Mouse (Mus musculus): ENCODE results near the gene Mcpt4. TPM values are rescaled to one million over a fixed set of nuclear protein-coding genes. Genes with fewer than 3 reads are reported as not detected.
"Not testable (repeated sequence)": the region's sequence is repeated elsewhere in the genome, so short reads cannot be mapped to it uniquely, and the experiment has no call there.

Mcpt4 gene
- polyA plus RNA-seq (2015; fragmentation: Nextera tagmentation; extraction: Ambion mirVana), result 0.14 and 0.40 TPM in 2 replicates

DNA sequence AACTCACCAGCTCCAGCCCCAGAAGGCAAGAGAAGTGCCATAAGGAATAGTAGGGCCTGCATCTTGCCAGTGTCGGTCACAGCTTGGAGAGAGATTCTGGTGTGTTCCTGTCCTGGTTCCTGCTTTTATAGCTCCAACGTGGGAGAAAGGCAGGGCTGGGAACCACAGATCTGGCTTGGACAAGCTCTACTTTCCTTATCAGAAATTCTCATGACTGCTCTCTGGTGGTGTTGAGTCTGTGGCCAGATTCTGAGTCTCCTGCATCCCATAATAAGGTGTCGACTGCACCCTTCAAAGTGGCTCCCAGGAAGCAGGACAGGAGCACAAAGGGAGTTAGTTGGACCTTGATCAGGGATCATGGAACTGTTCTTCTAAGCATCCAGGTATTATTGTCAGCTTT is at the start of gene Mcpt4:
Gene Mcpt4, minus strand, starts transcription at position 101 of the 400 bp plus-strand sequence.
- not testable (repeated sequence) for ATAC-seq (ENCODE audit: borderline replicate concordance, extremely low read depth, low FRiP score, low TSS enrichment); H3K27ac ChIP-seq; H3K9ac ChIP-seq; H3K36me3 ChIP-seq; H3K4me2 ChIP-seq; H3K4me1 ChIP-seq; H3K27me3 ChIP-seq; H3K4me3 ChIP-seq; H3K9me3 ChIP-seq
- WGBS, result 71% methylated on average over 3 of the region's 3 CpGs

DNA sequence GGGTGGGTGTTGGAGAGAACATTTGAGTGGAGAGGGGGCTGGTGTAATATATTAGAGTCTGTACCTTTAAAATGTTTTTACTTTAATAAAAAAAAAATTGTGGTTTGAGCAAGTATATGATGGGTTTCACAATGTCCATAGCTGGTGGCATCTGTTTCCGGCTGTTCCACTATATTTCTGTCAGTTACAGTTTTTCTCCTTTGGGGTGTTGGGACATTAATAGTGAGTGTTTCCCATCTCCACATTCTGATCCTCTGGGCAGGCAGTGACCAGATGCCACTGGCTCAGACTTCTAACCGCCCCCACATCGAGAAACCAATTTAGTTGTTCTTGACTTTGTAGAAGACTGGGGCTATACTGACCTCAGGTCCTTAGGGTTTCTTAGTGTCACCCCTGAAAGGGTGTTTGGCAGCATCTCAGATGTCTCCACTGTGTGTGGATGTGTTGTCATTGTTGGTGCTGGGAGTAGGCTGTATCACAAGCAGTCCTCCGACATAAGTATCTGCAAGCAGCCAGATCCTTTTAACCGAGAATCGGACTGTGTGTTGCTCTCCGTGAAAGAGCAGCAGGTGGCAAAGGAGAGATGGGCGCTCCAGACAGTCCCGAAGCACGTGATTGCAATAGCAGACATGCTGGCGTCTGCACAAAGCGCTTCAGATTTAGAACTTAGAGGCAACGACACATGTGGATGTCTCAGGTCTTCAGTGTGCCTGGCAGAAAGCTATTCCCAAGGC is 43.5 kb upstream of the Mcpt4 start:
- Histone ChIP-seq H3K4me2 (no peak overlapping the region), H3K9me3 (no peaks in the 10 kb centered on the region), H3K4me3 (no peak overlapping the region), H3K9ac (no peak overlapping the region), H3K36me3 (no peaks in the 10 kb centered on the region), H3K27me3 (no peaks in the 10 kb centered on the region), H3K27ac (no peak overlapping the region), H3K4me1 (no peaks in the 10 kb centered on the region)
- 75% methylated on average over 13 of the region's 13 CpGs for WGBS
- no peak for ATAC-seq (ENCODE audit: borderline replicate concordance, extremely low read depth, low FRiP score, low TSS enrichment)

DNA sequence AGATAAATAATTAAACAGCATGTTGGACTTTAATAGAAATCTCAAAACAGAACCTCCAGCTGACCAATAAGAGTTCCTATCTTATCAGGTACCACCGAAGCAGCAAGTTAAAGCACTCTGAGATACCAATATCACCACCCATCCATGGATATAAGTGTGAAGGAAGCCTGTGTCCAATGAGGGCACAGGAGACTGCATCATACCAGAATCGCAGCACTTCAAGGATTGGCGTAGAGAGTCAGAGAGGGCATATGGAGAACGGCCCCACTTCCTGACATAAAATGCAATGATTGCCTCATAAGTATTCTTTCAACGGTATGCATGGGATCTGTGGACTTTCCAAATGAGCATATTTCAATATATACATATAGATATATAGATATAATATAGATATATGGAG is 42.9 kb upstream of the Mcpt4 start:
- no peak overlapping the region for H3K4me2 ChIP-seq
- no peak overlapping the region for H3K27ac ChIP-seq
- 70% methylated on average over 5 of the region's 5 CpGs for WGBS
- no peak for ATAC-seq (ENCODE audit: borderline replicate concordance, extremely low read depth, low FRiP score, low TSS enrichment)
- H3K27me3 ChIP-seq, result no peaks in the 10 kb centered on the region
- H3K9me3 ChIP-seq, result no peaks in the 10 kb centered on the region
- no peaks in the 10 kb centered on the region for H3K36me3 ChIP-seq
- H3K9ac ChIP-seq, result no peak overlapping the region
- H3K4me3 ChIP-seq, result no peak overlapping the region
- H3K4me1 ChIP-seq, result no peaks in the 10 kb centered on the region

GRCm38 (mm10) chr14:56103452-56103851 is 41.3 kb upstream of the Mcpt4 start:
- no peak for ATAC-seq (ENCODE audit: borderline replicate concordance, extremely low read depth, low FRiP score, low TSS enrichment)
- 53% methylated on average over 3 of the region's 3 CpGs for WGBS
- H3K36me3 ChIP-seq, result no peaks in the 10 kb centered on the region
- no peak overlapping the region for H3K27ac ChIP-seq
- no peaks in the 10 kb centered on the region for H3K4me1 ChIP-seq
- no peaks in the 10 kb centered on the region for H3K27me3 ChIP-seq
- no peak overlapping the region for H3K9ac ChIP-seq
- no peak overlapping the region for H3K4me2 ChIP-seq
- no peak overlapping the region for H3K4me3 ChIP-seq
- no peaks in the 10 kb centered on the region for H3K9me3 ChIP-seq

GRCm38 (mm10) chr14:56102386-56102785 is 40.3 kb upstream of the Mcpt4 start, which contains the start of gene Ctsg:
Gene Ctsg (minus strand): TSS chr14:56102574.
- Histone ChIP-seq H3K4me2 (no peak within 1 kb of the TSS), H3K36me3 (no peaks in the 10 kb centered on the region), H3K4me1 (no peaks in the 10 kb centered on the region), H3K9me3 (no peaks in the 10 kb centered on the region), H3K9ac (no peak within 1 kb of the TSS), H3K27ac (no peak within 1 kb of the TSS), H3K27me3 (no peaks in the 10 kb centered on the region), H3K4me3 (no peak within 1 kb of the TSS)
- whole genome bisulfite sequencing, result 61% methylated on average over 10 of the region's 10 CpGs
- ATAC-seq (ENCODE audit: borderline replicate concordance, extremely low read depth, low FRiP score, low TSS enrichment), result no peak

GRCm38 (mm10) chr14:56098940-56099339 is 36.8 kb upstream of the Mcpt4 start:
- Histone ChIP-seq H3K4me3 (no peak overlapping the region), H3K9me3 (no peaks in the 10 kb centered on the region), H3K27me3 (no peaks in the 10 kb centered on the region), H3K27ac (no peak overlapping the region), H3K4me1 (no peaks in the 10 kb centered on the region), H3K9ac (no peak overlapping the region), H3K4me2 (no peak overlapping the region), H3K36me3 (no peaks in the 10 kb centered on the region)
- 74% methylated on average over 4 of the region's 4 CpGs for WGBS
- ATAC-seq (ENCODE audit: borderline replicate concordance, extremely low read depth, low FRiP score, low TSS enrichment), result no peak

GRCm38 (mm10) chr14:56097597-56097996 is 35.5 kb upstream of the Mcpt4 start:
- Histone ChIP-seq H3K27me3 (no peaks in the 10 kb centered on the region), H3K36me3 (no peaks in the 10 kb centered on the region), H3K4me3 (no peak overlapping the region), H3K9ac (no peak overlapping the region), H3K9me3 (no peaks in the 10 kb centered on the region), H3K27ac (no peak overlapping the region), H3K4me2 (no peak overlapping the region), H3K4me1 (no peaks in the 10 kb centered on the region)
- ATAC-seq (ENCODE audit: borderline replicate concordance, extremely low read depth, low FRiP score, low TSS enrichment), result no peak
- 72% methylated on average over 1 of the region's 1 CpGs for WGBS

DNA sequence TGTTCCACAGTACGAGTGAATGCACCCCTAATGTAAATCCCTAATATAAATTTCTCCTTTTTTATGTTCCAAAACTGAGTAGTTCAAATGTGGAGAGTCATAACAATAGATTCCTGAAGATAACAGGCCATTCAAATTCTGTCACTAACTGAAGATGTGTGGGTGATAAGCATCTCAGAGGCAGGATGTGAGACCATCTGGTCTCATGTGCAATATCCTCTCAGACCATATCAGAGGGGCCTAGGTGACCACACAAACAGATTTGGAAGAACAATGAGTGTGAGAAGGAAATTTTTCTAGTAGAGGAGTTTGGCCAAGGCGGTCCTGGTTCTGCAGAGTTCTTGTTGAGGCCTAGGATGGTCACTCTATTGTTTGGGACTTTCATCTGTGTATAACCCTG is 31.2 kb upstream of the Mcpt4 start:
- Histone ChIP-seq H3K9ac (no peak overlapping the region), H3K36me3 (no peaks in the 10 kb centered on the region), H3K4me2 (no peak overlapping the region), H3K9me3 (no peaks in the 10 kb centered on the region), H3K4me1 (no peaks in the 10 kb centered on the region), H3K4me3 (no peak overlapping the region), H3K27ac (no peak overlapping the region), H3K27me3 (no peaks in the 10 kb centered on the region)
- no peak for ATAC-seq (ENCODE audit: borderline replicate concordance, extremely low read depth, low FRiP score, low TSS enrichment)
- WGBS, result 61% methylated on average over 2 of the region's 2 CpGs

DNA sequence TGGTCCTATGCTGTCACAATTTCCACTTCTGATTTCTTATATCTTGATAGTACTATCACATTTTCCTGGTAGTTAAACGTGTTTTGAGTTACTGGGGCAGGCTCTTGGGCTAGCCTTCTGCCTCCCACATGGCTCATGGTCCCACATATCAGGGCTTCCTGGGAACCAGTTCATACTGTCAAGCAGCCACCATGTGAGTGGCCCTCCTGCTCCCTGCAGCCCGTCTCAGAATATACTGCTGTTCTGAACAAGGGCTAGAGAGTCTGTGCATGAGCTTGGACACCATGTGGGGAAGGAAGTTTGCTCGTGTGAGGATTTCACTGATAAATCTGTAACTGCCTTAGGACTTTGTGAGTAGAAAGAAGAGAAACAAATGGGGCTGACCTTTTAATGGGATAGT is 24.6 kb upstream of the Mcpt4 start:
- H3K27ac ChIP-seq, result no peak overlapping the region
- H3K27me3 ChIP-seq, result no peaks in the 10 kb centered on the region
- no peaks in the 10 kb centered on the region for H3K9me3 ChIP-seq
- H3K4me3 ChIP-seq, result no peak overlapping the region
- no peaks in the 10 kb centered on the region for H3K36me3 ChIP-seq
- H3K4me1 ChIP-seq, result no peaks in the 10 kb centered on the region
- ATAC-seq (ENCODE audit: borderline replicate concordance, extremely low read depth, low FRiP score, low TSS enrichment), result no peak
- WGBS, result 61% methylated on average over 3 of the region's 3 CpGs
- H3K9ac ChIP-seq, result no peak overlapping the region
- H3K4me2 ChIP-seq, result no peak overlapping the region

DNA sequence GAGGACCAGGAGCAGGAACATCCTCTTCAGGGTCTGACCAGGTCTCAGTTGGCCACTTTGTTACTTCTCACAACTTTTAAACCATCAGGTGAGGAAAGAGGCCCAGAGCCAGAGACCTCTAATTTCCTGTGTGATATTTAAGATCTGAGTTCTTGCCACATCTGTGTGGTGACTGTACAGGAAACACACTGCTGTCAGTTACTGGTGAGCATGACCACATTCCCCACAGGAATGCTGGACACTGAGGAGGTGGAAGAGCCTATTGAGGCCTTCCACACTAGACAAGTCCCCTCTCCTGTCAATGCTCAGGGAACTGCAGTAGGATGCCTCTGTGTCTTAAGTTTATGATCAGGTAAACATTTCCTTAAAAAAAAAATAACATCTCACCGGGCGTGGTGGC is 23.1 kb upstream of the Mcpt4 start, which contains the start of gene Mcpt8:
Gene Mcpt8, minus strand, starts transcription at position 107 of the 400 bp plus-strand sequence.
- Histone ChIP-seq H3K27me3 (no peaks in the 10 kb centered on the region), H3K4me2 (no peak within 1 kb of the TSS), H3K4me3 (no peak within 1 kb of the TSS), H3K4me1 (no peaks in the 10 kb centered on the region), H3K9me3 (no peaks in the 10 kb centered on the region), H3K36me3 (no peaks in the 10 kb centered on the region), H3K27ac (no peak within 1 kb of the TSS), H3K9ac (no peak within 1 kb of the TSS)
- ATAC-seq (ENCODE audit: borderline replicate concordance, extremely low read depth, low FRiP score, low TSS enrichment), result no peak
- 98% methylated on average over 2 of the region's 2 CpGs for WGBS

DNA sequence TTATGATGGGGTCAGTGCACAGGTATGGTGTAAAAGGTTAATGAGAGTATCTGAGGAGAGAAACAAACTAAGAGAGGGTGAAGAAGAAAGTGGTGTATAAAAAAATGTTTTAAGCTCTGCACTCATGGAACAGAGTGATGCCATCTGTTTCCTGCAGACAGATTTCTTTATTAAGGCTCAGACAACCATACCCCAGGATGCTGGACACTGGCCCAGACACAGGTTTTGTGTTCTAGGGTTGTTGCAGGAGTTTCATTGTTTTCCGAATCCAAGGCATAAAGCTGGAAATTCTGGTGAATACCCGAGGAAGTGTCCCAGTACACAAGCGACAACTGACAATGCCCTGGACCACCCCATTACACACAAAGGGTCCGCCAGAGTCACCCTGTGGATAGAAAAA is 19.9 kb upstream of the Mcpt4 start:
- no peak overlapping the region for H3K4me3 ChIP-seq
- H3K4me2 ChIP-seq, result no peak overlapping the region
- no peak for ATAC-seq (ENCODE audit: borderline replicate concordance, extremely low read depth, low FRiP score, low TSS enrichment)
- H3K9ac ChIP-seq, result no peak overlapping the region
- H3K27ac ChIP-seq, result no peak overlapping the region
- H3K27me3 ChIP-seq, result no peaks in the 10 kb centered on the region
- H3K9me3 ChIP-seq, result no peaks in the 10 kb centered on the region
- H3K36me3 ChIP-seq, result no peaks in the 10 kb centered on the region
- H3K4me1 ChIP-seq, result no peaks in the 10 kb centered on the region
- WGBS, result 83% methylated on average over 4 of the region's 4 CpGs

- Histone ChIP-seq H3K9me3 (no peaks in the 10 kb centered on the region), H3K4me2 (no peak overlapping the region), H3K36me3 (no peaks in the 10 kb centered on the region), H3K27me3 (no peaks in the 10 kb centered on the region), H3K27ac (no peak overlapping the region), H3K4me3 (no peak overlapping the region), H3K4me1 (no peaks in the 10 kb centered on the region), H3K9ac (no peak overlapping the region)
- no peak for ATAC-seq (ENCODE audit: borderline replicate concordance, extremely low read depth, low FRiP score, low TSS enrichment)
- 73% methylated on average over 4 of the region's 4 CpGs for WGBS
Measured at GRCm38 (mm10) chr14:56057722-56058121, 4.4 kb downstream of the Mcpt4 start.

DNA sequence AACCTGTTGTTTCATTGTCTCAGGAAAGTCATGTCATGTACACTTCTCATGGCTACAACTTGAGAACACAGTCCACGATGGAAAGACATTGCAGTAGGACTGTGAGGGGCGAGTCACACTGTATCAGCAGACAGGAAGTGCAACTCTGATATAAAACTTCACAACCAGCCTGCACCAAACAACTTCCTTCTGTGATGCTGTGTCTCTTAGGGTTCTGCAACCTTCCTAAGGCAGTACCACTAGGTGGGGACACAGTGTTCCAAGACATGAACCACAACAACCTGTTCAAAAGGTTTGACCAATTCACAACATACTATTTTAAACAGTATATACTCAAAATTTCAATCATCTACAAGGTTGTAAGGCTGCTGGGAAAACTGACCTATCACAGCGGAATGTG is 6.7 kb downstream of the Mcpt4 start:
- no peaks in the 10 kb centered on the region for H3K36me3 ChIP-seq
- no peaks in the 10 kb centered on the region for H3K4me1 ChIP-seq
- H3K9me3 ChIP-seq, result no peaks in the 10 kb centered on the region
- H3K4me3 ChIP-seq, result no peak overlapping the region
- ATAC-seq (ENCODE audit: borderline replicate concordance, extremely low read depth, low FRiP score, low TSS enrichment), result no peak
- no peak overlapping the region for H3K27ac ChIP-seq
- 57% methylated on average over 3 of the region's 3 CpGs for WGBS
- no peaks in the 10 kb centered on the region for H3K27me3 ChIP-seq
- no peak overlapping the region for H3K9ac ChIP-seq
- H3K4me2 ChIP-seq, result no peak overlapping the region
